ENCODE assay signal across 10 mouse cellular contexts in the genomic region with DNA sequence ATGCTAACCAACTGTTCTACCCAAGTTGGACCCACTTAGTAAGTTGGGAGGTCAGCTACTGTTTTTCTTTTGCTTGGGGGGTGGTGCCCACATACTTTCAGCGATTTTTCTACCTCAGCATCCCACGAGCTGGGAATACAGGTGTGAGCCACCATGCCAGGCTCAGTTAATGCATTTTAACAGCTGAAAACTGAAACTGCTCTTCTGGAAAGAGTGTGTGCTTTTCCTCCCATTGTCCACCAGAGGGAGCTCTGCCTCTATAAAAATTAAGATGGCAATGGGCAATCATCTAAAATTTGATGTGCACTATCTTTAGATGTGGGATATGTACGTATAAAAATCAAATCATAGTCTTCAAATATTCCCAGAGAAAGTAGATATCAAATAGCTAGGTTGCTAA. TPM values are rescaled to one million over a fixed set of nuclear protein-coding genes. Genes with fewer than 3 reads are reported as not detected.
DNase-seq lines count a peak whose midpoint lies in the region; ATAC-seq and TF ChIP-seq lines count a peak whose summit lies in the region.
"Had no signal": no experiment of that assay in that cellular context is flagged by ENCODE, and none has a peak within 500 bp of the region (broad histone marks: within the 10 kb centered on the region; RNA-seq: fewer than 3 reads in every experiment).

No protein-coding gene starts in this region.

- H3K4me2 ChIP-seq in liver, postnatal 0 days (ENCODE audit: low read depth, low read length), result no peak overlapping the region
- H3K4me2 ChIP-seq: embryonic facial prominence, embryonic 13.5 days; limb, embryonic 12.5 days had no signal

- no peaks in the 10 kb centered on the region for H3K27me3 ChIP-seq in liver, postnatal 0 days (ENCODE audit: insufficient read depth, low read length)
- H3K27me3 ChIP-seq in Patski, result no peaks in the 10 kb centered on the region
- H3K27me3 ChIP-seq: embryonic facial prominence, embryonic 13.5 days; limb, embryonic 12.5 days had no signal

- no peak overlapping the region for H3K27ac ChIP-seq in liver, postnatal 0 days (ENCODE audit: low read depth)
- H3K27ac ChIP-seq: embryonic facial prominence, embryonic 13.5 days; limb, embryonic 12.5 days had no signal

- intact Hi-C loops in gastrocnemius, postnatal 36 days (cut with DNase I), result loop anchor here (10.0 kb wide), 1 partner anchor 232 kb away; no protein-coding TSS in a partner anchor

- WGBS in liver, postnatal 0 days (ENCODE audit: insufficient replicate concordance), result 10% methylated on average over 3 of the region's 3 CpGs

- peak; percentile 27 to 49 for DNase-seq in cerebellum, postnatal 14 days
- DNase-seq in cerebellum, postnatal 4 days (ENCODE audit: low spot score in 2 of 2), result no peak
- no peak for DNase-seq in liver, postnatal 0 days
- no peak for DNase-seq in liver
- no peak for DNase-seq in Patski (ENCODE audit: low read depth, low spot score)
- no peak for DNase-seq in urinary bladder, adult 2 months (ENCODE audit: low spot score)
- DNase-seq in gastrocnemius, postnatal 36 days, result no peak

- CTCF ChIA-PET in Patski (lab: Charles Lee), result interaction anchor here (0.8 to 1.8 kb wide), 17 partner anchors 9 to 141 kb away, joined by 3 to 20 read pairs (median 5); partner anchors contain the start of gene Smyd3

- no peaks in the 10 kb centered on the region for H3K36me3 ChIP-seq in liver, postnatal 0 days (replicated peaks; ENCODE audit: insufficient read depth, low read length)
- H3K36me3 ChIP-seq: limb, embryonic 12.5 days had no signal

- TF ChIP-seq EP300 in liver, postnatal 0 days (IDR thresholded peaks at IDR 0.05; ENCODE audit: low read depth), result no peak

- ATAC-seq in liver, postnatal 0 days, result no peak
- ATAC-seq in Patski, result no peak
- ATAC-seq in megakaryocyte progenitor cell, adult 5-6 weeks (replicated peaks; ENCODE audit: poor library complexity), result peak; percentile 72

- in situ Hi-C loops in Patski (cut with MboI; ENCODE audit: low pct_unique_long_range_greater_than_20kb), result loop anchor here (5.0 to 25.0 kb wide), 2 partner anchors 120 to 235 kb away; partner anchors contain the start of gene Kif28

- H3K9me3 ChIP-seq in liver, postnatal 0 days (ENCODE audit: low read length), result no peaks in the 10 kb centered on the region
- H3K9me3 ChIP-seq: embryonic facial prominence, embryonic 13.5 days; limb, embryonic 12.5 days had no signal

- TF ChIP-seq CTCF in liver, postnatal 0 days (IDR thresholded peaks at IDR 0.05; ENCODE audit: low read depth), result peak; percentile 83
- peak; percentile 78 for TF ChIP-seq CTCF in Patski (IDR thresholded peaks at IDR 0.05)

- POLR2A ChIA-PET in Patski (lab: Charles Lee), result interaction anchor here (1.1 kb wide), 1 partner anchor 15 kb away, joined by 4 read pairs; the partner anchor contains the start of gene Smyd3

- H3K4me1 ChIP-seq in liver, postnatal 0 days (ENCODE audit: insufficient read depth), result no peaks in the 10 kb centered on the region
- H3K4me1 ChIP-seq: embryonic facial prominence, embryonic 13.5 days; limb, embryonic 12.5 days had no signal

- H3K9ac ChIP-seq in liver, postnatal 0 days (replicated peaks), result no peak overlapping the region
- H3K9ac ChIP-seq: embryonic facial prominence, embryonic 13.5 days; limb, embryonic 12.5 days had no signal

- H3K4me3 ChIP-seq in liver, postnatal 0 days (ENCODE audit: low read depth, low read length), result no peak overlapping the region
- H3K4me3 ChIP-seq: embryonic facial prominence, embryonic 13.5 days; limb, embryonic 12.5 days had no signal

RNA-seq across cellular contexts. Expression of gene Smyd3, which starts 15.3 kb away (rescaled TPM):
- polyA plus RNA-seq in liver, postnatal 0 days (2015; fragmentation: Nextera tagmentation; extraction: Ambion mirVana), result 5.0 and 5.1 TPM in 2 replicates
- 12.7 TPM for polyA plus RNA-seq in Patski (2021)
- total RNA-seq in megakaryocyte progenitor cell, adult 5-6 weeks (2015), result 19.8 and 20.7 TPM in 2 replicates
- 22.9 and 35.6 TPM in 2 replicates for total RNA-seq in megakaryocyte progenitor cell, adult 5-6 weeks (2017)
- polyA plus RNA-seq in urinary bladder, adult 2 months (2012; rRNA removed), result 7.9 and 9.8 TPM in 2 replicates
- 1 to 10 TPM; 3.4 to 4.6 TPM for total RNA-seq in gastrocnemius, postnatal 36 days (2021)

RNA-seq across cellular contexts. Expression of gene Tfb2m, which starts 43.5 kb away (rescaled TPM):
- 16.3 and 17.6 TPM in 2 replicates for polyA plus RNA-seq in liver, postnatal 0 days (2015; fragmentation: Nextera tagmentation; extraction: Ambion mirVana)
- polyA plus RNA-seq in Patski (2021), result 28.7 TPM
- 46.2 and 50.3 TPM in 2 replicates for total RNA-seq in megakaryocyte progenitor cell, adult 5-6 weeks (2015)
- total RNA-seq in megakaryocyte progenitor cell, adult 5-6 weeks (2017), result 43.9 and 50.6 TPM in 2 replicates
- polyA plus RNA-seq in urinary bladder, adult 2 months (2012; rRNA removed), result 27.3 and 30.4 TPM in 2 replicates
- total RNA-seq in gastrocnemius, postnatal 36 days (2021), result 10 to 100 TPM; 30.9 to 37.4 TPM

RNA-seq across cellular contexts. Expression of gene Cnst, which starts 43.6 kb away (rescaled TPM):
- 5.0 and 5.8 TPM in 2 replicates for polyA plus RNA-seq in liver, postnatal 0 days (2015; fragmentation: Nextera tagmentation; extraction: Ambion mirVana)
- polyA plus RNA-seq in Patski (2021), result 10.4 TPM
- 8.3 and 13.0 TPM in 2 replicates for total RNA-seq in megakaryocyte progenitor cell, adult 5-6 weeks (2015)
- 14.2 and 15.8 TPM in 2 replicates for total RNA-seq in megakaryocyte progenitor cell, adult 5-6 weeks (2017)
- 20.8 and 21.6 TPM in 2 replicates for polyA plus RNA-seq in urinary bladder, adult 2 months (2012; rRNA removed)
- total RNA-seq in gastrocnemius, postnatal 36 days (2021), result 10 to 100 TPM; 25.2 to 26.6 TPM

Comparison
In these comparisons a context has a peak if more than half of its experiments do, and no peak if none do; other contexts are left out.
1. DNase-seq: peak in cerebellum, postnatal 14 days (2 of 2); none in cerebellum, postnatal 4 days (0 of 2), liver, postnatal 0 days (single experiment), liver (single experiment), Patski (single experiment), urinary bladder, adult 2 months (single experiment) and gastrocnemius, postnatal 36 days (0 of 2).